Mouse (Mus musculus): ENCODE data around the gene Prkag2. TPM values are rescaled to one million over a fixed set of nuclear protein-coding genes. Genes with fewer than 3 reads are reported as not detected.

Gene Prkag2
- polyA plus RNA-seq, 1 experiment from 2014 or later: 98.9 TPM

GRCm38 (mm10) chr5:25064270-25065232, 35.9 kb downstream of the Prkag2 start:
- no peak overlapping the region for H3K4me2 ChIP-seq (ENCODE audit: low read depth, low read length)
- H3K4me3 ChIP-seq (ENCODE audit: low read depth, low read length): no peak overlapping the region
- H3K36me3 ChIP-seq (ENCODE audit: control insufficient read depth, insufficient read depth, low read length): no peaks in the 10 kb centered on the region
- no peaks in the 10 kb centered on the region for H3K27me3 ChIP-seq (ENCODE audit: control insufficient read depth, insufficient read depth, low read length)
- H3K9ac ChIP-seq (replicated peaks; ENCODE audit: low read depth, low read length): no peak overlapping the region
- H3K9me3 ChIP-seq (ENCODE audit: control insufficient read depth, low read length): no peaks in the 10 kb centered on the region
- H3K4me1 ChIP-seq (ENCODE audit: control insufficient read depth, insufficient read depth, low read length): peaks cover 2% of the 10 kb centered on the region; the same call in 1 of the 2 replicates
- no peak for ATAC-seq (ENCODE audit: low read depth)
- 63% methylated on average over 8 of the region's 8 CpGs for WGBS
- H3K27ac ChIP-seq (ENCODE audit: low read depth, low read length): no peak overlapping the region

- H3K4me3 ChIP-seq (ENCODE audit: low read depth, low read length): no peak overlapping the region
- H3K27me3 ChIP-seq (ENCODE audit: control insufficient read depth, insufficient read depth, low read length): no peaks in the 10 kb centered on the region
- no peak overlapping the region for H3K4me2 ChIP-seq (ENCODE audit: low read depth, low read length)
- H3K9me3 ChIP-seq (ENCODE audit: control insufficient read depth, low read length): no peaks in the 10 kb centered on the region
- H3K9ac ChIP-seq (replicated peaks; ENCODE audit: low read depth, low read length): no peak overlapping the region
- no peaks in the 10 kb centered on the region for H3K36me3 ChIP-seq (ENCODE audit: control insufficient read depth, insufficient read depth, low read length)
- H3K27ac ChIP-seq (ENCODE audit: low read depth, low read length): no peak overlapping the region
- WGBS: 50% methylated on average over 17 of the region's 17 CpGs
- ATAC-seq (ENCODE audit: low read depth): no peak
- H3K4me1 ChIP-seq (ENCODE audit: control insufficient read depth, insufficient read depth, low read length): peaks cover 12% of the 10 kb centered on the region; the same call in 1 of the 2 replicates
These were observed 37.8 kb downstream of the Prkag2 start for GRCm38 (mm10) chr5:25062506-25063132.

- H3K27ac ChIP-seq (ENCODE audit: low read depth, low read length): no peak overlapping the region
- H3K9me3 ChIP-seq (ENCODE audit: control insufficient read depth, low read length): no peaks in the 10 kb centered on the region
- H3K4me3 ChIP-seq (ENCODE audit: low read depth, low read length): no peak overlapping the region
- no peaks in the 10 kb centered on the region for H3K36me3 ChIP-seq (ENCODE audit: control insufficient read depth, insufficient read depth, low read length)
- peak overlapping the region; percentile 19; the same call in 1 of the 2 replicates for H3K4me2 ChIP-seq (ENCODE audit: low read depth, low read length)
- no peak overlapping the region for H3K9ac ChIP-seq (replicated peaks; ENCODE audit: low read depth, low read length)
- H3K27me3 ChIP-seq (ENCODE audit: control insufficient read depth, insufficient read depth, low read length): no peaks in the 10 kb centered on the region
- peaks cover 13% of the 10 kb centered on the region; the same call in 1 of the 2 replicates for H3K4me1 ChIP-seq (ENCODE audit: control insufficient read depth, insufficient read depth, low read length)
- peak; percentile 25 for ATAC-seq (ENCODE audit: low read depth)
- 23% methylated on average over 21 of the region's 21 CpGs for WGBS
These were observed 41.3 kb downstream of the Prkag2 start for GRCm38 (mm10) chr5:25058853-25059741.

- 42% methylated on average over 7 of the region's 7 CpGs for WGBS
- no peaks in the 10 kb centered on the region for H3K27me3 ChIP-seq (ENCODE audit: control insufficient read depth, insufficient read depth, low read length)
- no peak overlapping the region for H3K9ac ChIP-seq (replicated peaks; ENCODE audit: low read depth, low read length)
- H3K4me3 ChIP-seq (ENCODE audit: low read depth, low read length): no peak overlapping the region
- no peak for ATAC-seq (ENCODE audit: low read depth)
- H3K27ac ChIP-seq (ENCODE audit: low read depth, low read length): no peak overlapping the region
- no peaks in the 10 kb centered on the region for H3K36me3 ChIP-seq (ENCODE audit: control insufficient read depth, insufficient read depth, low read length)
- H3K4me2 ChIP-seq (ENCODE audit: low read depth, low read length): no peak overlapping the region
- no peaks in the 10 kb centered on the region for H3K9me3 ChIP-seq (ENCODE audit: control insufficient read depth, low read length)
- peaks cover 13% of the 10 kb centered on the region; the same call in 1 of the 2 replicates for H3K4me1 ChIP-seq (ENCODE audit: control insufficient read depth, insufficient read depth, low read length)
These were observed 42.0 kb downstream of the Prkag2 start for GRCm38 (mm10) chr5:25058417-25058816.

GRCm38 (mm10) chr5:25055288-25055687, 45.2 kb downstream of the Prkag2 start:
- no peak overlapping the region for H3K4me3 ChIP-seq (ENCODE audit: low read depth, low read length)
- H3K27me3 ChIP-seq (ENCODE audit: control insufficient read depth, insufficient read depth, low read length): no peaks in the 10 kb centered on the region
- peak; percentile 58 for ATAC-seq (ENCODE audit: low read depth)
- 26% methylated on average over 4 of the region's 4 CpGs for WGBS
- no peaks in the 10 kb centered on the region for H3K36me3 ChIP-seq (ENCODE audit: control insufficient read depth, insufficient read depth, low read length)
- H3K9me3 ChIP-seq (ENCODE audit: control insufficient read depth, low read length): no peaks in the 10 kb centered on the region
- H3K9ac ChIP-seq (replicated peaks; ENCODE audit: low read depth, low read length): no peak overlapping the region
- no peak overlapping the region for H3K27ac ChIP-seq (ENCODE audit: low read depth, low read length)
- H3K4me1 ChIP-seq (ENCODE audit: control insufficient read depth, insufficient read depth, low read length): peaks cover 13% of the 10 kb centered on the region; the same call in 1 of the 2 replicates
- no peak overlapping the region for H3K4me2 ChIP-seq (ENCODE audit: low read depth, low read length)

GRCm38 (mm10) chr5:25053971-25054658, 46.3 kb downstream of the Prkag2 start:
- no peak for ATAC-seq (ENCODE audit: low read depth)
- Histone ChIP-seq H3K4me3 (ENCODE audit: low read depth, low read length) (no peak overlapping the region), H3K9me3 (ENCODE audit: control insufficient read depth, low read length) (no peaks in the 10 kb centered on the region), H3K4me1 (ENCODE audit: control insufficient read depth, insufficient read depth, low read length) (peaks cover 8% of the 10 kb centered on the region; the same call in 1 of the 2 replicates), H3K4me2 (ENCODE audit: low read depth, low read length) (no peak overlapping the region), H3K36me3 (ENCODE audit: control insufficient read depth, insufficient read depth, low read length) (no peaks in the 10 kb centered on the region), H3K9ac (replicated peaks; ENCODE audit: low read depth, low read length) (no peak overlapping the region), H3K27ac (ENCODE audit: low read depth, low read length) (no peak overlapping the region), H3K27me3 (ENCODE audit: control insufficient read depth, insufficient read depth, low read length) (no peaks in the 10 kb centered on the region)
- WGBS: 73% methylated on average over 7 of the region's 7 CpGs

- 0 out of 2 replicates have a peak, but pooled peaks cover 3% of the 10 kb centered on the region for H3K4me1 ChIP-seq (ENCODE audit: control insufficient read depth, insufficient read depth, low read length)
- no peak overlapping the region for H3K4me3 ChIP-seq (ENCODE audit: low read depth, low read length)
- no peaks in the 10 kb centered on the region for H3K27me3 ChIP-seq (ENCODE audit: control insufficient read depth, insufficient read depth, low read length)
- no peak overlapping the region for H3K9ac ChIP-seq (replicated peaks; ENCODE audit: low read depth, low read length)
- no peak for ATAC-seq (ENCODE audit: low read depth)
- H3K27ac ChIP-seq (ENCODE audit: low read depth, low read length): no peak overlapping the region
- H3K4me2 ChIP-seq (ENCODE audit: low read depth, low read length): no peak overlapping the region
- WGBS: 44% methylated on average over 8 of the region's 8 CpGs
- H3K9me3 ChIP-seq (ENCODE audit: control insufficient read depth, low read length): no peaks in the 10 kb centered on the region
- no peaks in the 10 kb centered on the region for H3K36me3 ChIP-seq (ENCODE audit: control insufficient read depth, insufficient read depth, low read length)
These were observed 49.6 kb downstream of the Prkag2 start for GRCm38 (mm10) chr5:25050827-25051226.

- Histone ChIP-seq H3K4me3 (ENCODE audit: low read depth, low read length) (no peak overlapping the region), H3K9ac (replicated peaks; ENCODE audit: low read depth, low read length) (no peak overlapping the region), H3K27ac (ENCODE audit: low read depth, low read length) (no peak overlapping the region), H3K4me2 (ENCODE audit: low read depth, low read length) (no peak overlapping the region), H3K4me1 (ENCODE audit: control insufficient read depth, insufficient read depth, low read length) (no peaks in the 10 kb centered on the region), H3K9me3 (ENCODE audit: control insufficient read depth, low read length) (no peaks in the 10 kb centered on the region), H3K36me3 (ENCODE audit: control insufficient read depth, insufficient read depth, low read length) (no peaks in the 10 kb centered on the region), H3K27me3 (ENCODE audit: control insufficient read depth, insufficient read depth, low read length) (no peaks in the 10 kb centered on the region)
- ATAC-seq (ENCODE audit: low read depth): no peak
- 58% methylated on average over 1 of the region's 1 CpGs for WGBS
These were observed 52.8 kb downstream of the Prkag2 start for GRCm38 (mm10) chr5:25047670-25048069.
